Mouse (Mus musculus): ENCODE results near the gene Grik3. TPM values are rescaled to one million over a fixed set of nuclear protein-coding genes. Genes with fewer than 3 reads are reported as not detected.

The Grik3 gene
- polyA plus RNA-seq (2014; fragmentation: Illumina TruSeq; extraction: RNeasy Lipid Tissue Mini Kit (QIAGEN cat#74804); ENCODE audit: low read depth, low replicate concordance): 0.23 TPM

DNA sequence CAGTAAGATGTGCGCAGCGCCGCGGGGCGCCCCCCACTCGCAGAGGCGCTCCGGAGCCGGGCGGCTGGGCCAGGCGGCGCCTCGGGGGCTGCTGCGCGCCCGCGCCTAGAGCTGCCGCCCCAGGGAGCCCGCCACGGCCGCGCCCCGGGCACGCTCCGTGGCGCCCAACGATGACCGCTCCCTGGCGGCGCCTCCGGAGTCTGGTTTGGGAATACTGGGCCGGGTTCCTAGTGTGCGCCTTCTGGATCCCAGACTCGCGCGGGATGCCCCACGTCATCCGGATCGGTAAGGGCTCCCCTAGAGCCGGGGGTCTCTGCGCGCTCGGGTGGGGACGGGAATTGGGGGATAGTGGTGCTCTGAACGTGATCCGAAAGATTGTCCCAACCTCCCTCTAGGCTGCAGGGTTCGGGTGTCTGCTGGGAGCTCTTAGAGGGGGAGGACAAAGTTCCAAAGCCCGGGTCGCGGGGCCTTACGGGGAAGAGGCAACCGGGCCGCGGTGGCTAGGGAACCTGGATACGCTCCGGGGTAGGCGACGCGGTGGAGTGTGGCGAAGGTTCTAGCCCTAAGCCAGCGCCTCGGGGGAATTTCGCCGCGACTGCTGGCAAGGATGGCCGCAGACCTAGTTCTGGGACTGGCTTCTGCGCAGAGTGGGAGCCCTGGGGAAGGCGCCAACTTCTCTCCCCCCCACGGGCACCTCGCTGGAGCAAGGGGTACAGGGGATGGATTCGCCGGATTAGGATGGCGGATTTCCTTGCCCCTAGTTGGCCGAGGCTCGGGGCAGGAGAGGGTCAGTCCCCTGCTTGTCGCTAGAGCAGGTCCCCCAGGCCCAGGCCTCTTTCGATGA lies at the start of gene Grik3:
Grik3 (plus strand) TSS at position 40 of the 844 bp plus-strand sequence.

Data from adrenal gland, adult 10 weeks (tissue).